Mouse (Mus musculus) kidney, adult 2 months (tissue): ENCODE results near the gene Tmem178b.

Source experiments
- CTCF ChIP-seq: fragments of 200-500 bp; conservative IDR thresholded peaks from 2 replicates; pipeline ENCODE4 v1.5.1; 2011; ENCODE audit warnings: low read depth, mild to moderate bottlenecking, control low read depth, low read length, moderate library complexity, mixed read lengths; ENCODE audit not compliant: insufficient read depth, insufficient read length
- POLR2A ChIP-seq: fragments of 200-500 bp; IDR thresholded peaks from one replicate; pipeline ENCODE4 v1.6.1; 2011; ENCODE audit warnings: low read depth, low read length, control low read depth

GRCm38 (mm10) chr6:39843698-39844342, 29.3 kb upstream of the Tmem178b start:
- TF ChIP-seq POLR2A (no peak), CTCF (no peak)
